Mouse (Mus musculus) urinary bladder, postnatal 36 days (tissue): ENCODE measurements around the gene Boc.
A peak's percentile ranks its signal among the peaks of the same experiment; 100 is the strongest.

Experiments
- DNase-seq, 2 experiments: peaks; one replicate each; pipeline ENCODE4 v3.0.0; 2022; ENCODE audit warnings: low spot score in 2 of 2, mixed read lengths in 1 of 2

Gene Boc

DNA sequence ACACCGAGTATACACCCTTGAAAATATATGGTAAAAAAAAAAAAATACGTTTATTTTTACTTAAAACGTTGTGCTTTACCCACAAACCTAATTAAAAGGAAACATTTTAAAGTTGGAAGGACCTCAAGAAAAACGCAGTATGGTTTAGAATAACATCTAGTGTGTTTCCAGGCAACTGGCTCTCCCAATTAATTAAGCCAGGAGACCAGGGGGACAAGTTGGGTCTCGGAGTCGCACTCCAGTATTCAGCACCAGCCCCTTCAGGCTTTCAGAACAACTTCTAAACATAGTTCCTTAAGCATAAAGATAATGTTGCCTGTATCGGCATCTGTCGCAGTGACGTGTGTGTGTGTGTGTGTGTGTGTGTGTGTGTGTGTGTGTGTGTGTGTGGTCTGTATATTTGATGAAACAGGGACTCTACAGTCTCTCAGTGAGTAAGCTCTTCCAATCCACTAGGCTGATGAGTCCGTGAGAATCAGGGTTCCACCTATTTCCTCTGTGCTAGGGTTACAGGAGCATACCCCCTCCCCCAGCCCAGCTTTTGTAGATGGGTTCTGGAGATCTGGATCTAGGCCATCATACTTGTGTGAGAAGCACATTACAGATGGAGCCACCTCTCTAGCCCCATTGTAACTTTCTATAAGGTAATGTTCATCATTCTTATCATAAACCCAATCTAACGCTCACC, 31.3 kb downstream of the Boc start:
- DNase-seq: no peak

DNA sequence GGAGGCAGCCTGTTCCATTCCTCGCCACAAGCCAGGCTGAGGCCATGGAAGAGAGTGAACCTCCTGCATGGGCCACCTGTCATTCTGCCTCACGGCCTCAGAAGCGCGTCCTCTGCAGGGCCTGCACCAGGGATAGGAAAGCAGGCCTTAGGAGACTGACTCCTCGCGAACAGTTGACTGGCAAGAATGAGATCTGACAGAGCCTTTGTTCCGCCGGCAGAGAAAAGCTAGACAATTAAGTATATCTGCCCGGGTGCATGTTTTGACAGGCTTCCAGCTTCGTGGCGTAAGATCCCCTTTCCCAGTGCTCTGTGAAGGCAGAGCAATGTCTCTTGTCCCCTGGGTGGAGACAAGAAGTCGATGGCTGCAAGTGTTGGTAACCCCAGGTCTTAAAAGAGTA, 32.0 kb downstream of the Boc start:
- DNase-seq: peak in 1 of 2 experiments; percentile 38

- no peak for DNase-seq
Measured at GRCm38 (mm10) chr16:44526044-44526443, 32.7 kb downstream of the Boc start.

- no peak for DNase-seq
Measured at GRCm38 (mm10) chr16:44523595-44523994, 35.1 kb downstream of the Boc start.

DNA sequence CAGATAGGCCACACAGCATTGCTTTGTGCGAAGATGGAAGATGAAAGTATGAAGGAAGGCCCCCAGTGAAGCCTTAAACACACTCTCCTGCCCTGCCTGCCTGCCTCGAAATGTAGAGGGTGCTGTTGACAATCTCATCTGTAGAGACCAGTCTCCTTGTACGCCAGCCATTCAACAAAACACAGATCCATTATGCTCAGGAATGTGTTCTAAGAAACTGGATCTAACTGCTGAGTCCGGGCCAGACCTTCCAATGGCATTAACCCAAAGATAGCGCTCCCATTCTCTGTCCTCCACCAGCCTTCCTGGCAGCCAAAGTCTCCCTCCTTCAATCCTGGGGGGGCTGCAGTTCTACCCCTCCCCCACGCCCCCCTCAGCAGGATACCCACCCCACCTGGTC, 42.2 kb downstream of the Boc start:
- no peak for DNase-seq

GRCm38 (mm10) chr16:44510521-44511213, 48.0 kb downstream of the Boc start:
- DNase-seq: no peak

- DNase-seq: no peak
Measured at GRCm38 (mm10) chr16:44509458-44510344, 49.0 kb downstream of the Boc start.

DNA sequence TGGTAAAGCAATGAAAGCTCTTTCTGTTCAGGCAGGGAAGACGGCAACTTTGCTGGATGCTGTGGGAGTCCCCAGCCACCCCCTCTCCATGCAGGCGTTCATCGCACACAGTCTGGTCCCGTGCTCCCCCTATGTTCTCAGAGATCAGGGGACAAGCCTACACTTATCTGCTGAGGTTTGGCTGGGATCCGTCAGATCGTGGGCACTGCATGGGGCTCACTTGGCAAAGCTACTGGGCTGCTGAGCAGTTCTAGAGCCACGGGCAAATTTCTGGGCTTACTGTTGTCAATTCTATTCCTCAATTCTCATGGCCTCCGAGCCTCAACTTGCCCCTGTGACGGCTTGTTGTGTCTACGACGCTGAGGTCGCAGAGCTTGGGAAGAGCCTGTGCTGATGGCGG, 49.9 kb downstream of the Boc start:
- DNase-seq: no peak

GRCm38 (mm10) chr16:44508025-44508424, 50.7 kb downstream of the Boc start:
- DNase-seq: no peak

DNA sequence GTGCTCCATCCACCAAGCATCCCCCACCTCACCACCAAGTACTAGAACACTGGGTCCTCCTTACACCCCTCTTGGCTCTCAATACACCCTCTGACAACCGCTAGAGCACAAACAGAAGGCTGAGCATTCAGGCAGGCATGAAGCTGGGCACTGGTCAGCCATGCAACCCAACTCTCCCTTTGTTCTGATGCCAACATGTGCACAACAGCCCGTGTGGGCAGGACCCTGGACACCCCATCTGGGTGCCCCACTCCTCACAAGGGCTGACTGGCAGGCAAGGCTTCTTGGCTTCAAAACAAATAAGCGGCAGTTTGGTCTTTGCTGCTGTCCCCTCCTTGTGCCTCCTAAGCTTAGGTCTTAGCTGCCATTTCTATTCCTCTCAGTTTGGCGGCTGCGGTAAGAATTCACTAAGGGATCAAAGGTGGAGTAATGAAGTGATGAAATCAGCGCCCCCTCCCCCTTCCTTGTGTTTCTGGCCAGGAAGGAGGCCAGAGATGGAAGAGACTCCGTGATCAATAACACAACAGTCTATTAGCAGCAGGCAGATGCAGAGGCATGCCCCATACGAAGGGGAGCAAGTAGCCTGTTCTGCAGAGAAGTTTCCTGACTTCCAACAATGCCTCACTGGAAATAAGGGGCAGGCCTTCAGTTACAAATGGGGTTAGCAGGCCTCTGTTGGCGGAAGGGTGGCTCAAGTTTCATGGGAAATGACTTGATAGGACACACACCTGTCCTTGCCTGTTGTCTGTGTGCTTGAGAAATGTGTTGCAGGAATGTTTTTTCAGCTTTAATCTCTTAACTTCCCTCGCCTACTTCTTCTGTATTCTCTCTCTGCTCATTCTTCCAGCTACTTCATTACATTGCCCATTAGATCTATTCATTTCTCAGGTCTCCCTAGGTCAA, 51.4 kb downstream of the Boc start:
- no peak for DNase-seq

GRCm38 (mm10) chr16:44505243-44505642, 53.5 kb downstream of the Boc start:
- DNase-seq: no peak

- DNase-seq: no peak
Measured at GRCm38 (mm10) chr16:44502895-44503575, 55.7 kb downstream of the Boc start.

GRCm38 (mm10) chr16:44502325-44502724, 56.4 kb downstream of the Boc start:
- DNase-seq: peak in 1 of 2 experiments; percentile 19

GRCm38 (mm10) chr16:44501783-44502182, 56.9 kb downstream of the Boc start:
- no peak for DNase-seq

GRCm38 (mm10) chr16:44498447-44498846, 60.2 kb downstream of the Boc start:
- DNase-seq: no peak

- no peak for DNase-seq
Measured at GRCm38 (mm10) chr16:44496971-44497464, 61.7 kb downstream of the Boc start.

- DNase-seq: no peak
Measured at GRCm38 (mm10) chr16:44494441-44495108, 64.1 kb downstream of the Boc start.

DNA sequence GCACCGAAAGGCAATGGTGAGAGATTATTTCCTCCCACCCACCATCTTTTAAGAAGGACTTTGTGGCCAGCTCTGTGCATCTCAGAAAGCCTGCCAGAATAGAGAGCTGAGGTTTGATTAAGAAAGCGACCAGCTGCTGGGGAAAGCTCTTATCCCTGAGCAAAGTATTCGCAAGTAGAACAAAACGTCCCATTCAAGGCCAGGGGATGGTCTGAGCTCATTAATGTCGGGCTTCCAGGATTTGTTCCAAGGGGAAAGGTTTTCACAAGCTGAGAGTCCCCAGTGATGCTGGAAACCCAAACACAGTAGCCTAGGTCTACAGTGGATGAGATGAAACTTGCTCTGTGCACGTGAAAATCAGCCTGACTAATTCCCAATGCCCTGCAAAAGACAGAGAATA, 64.8 kb downstream of the Boc start:
- peak in 1 of 2 experiments; percentile 31 for DNase-seq

DNA sequence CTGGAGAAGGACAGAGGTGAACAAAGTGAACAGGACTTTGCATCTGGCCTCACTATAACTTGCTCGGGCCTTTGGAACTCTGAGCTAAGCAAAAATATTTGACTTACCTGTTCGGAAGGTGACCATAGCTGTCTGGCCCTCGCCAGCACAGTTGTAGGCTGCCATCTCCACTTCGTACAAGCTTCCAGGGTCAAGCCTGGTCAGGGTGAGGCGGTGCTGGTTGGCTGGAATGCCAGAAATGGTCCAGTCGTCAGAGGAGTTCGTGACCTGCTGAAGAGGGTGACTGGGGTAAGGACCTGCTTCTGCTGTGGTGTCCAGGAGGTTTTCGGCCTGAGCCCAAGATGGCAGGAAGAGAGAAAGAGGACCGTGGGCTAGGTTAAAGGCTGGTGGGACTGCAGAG, 66.0 kb downstream of the Boc start:
- DNase-seq: no peak

GRCm38 (mm10) chr16:44492151-44492550, 66.5 kb downstream of the Boc start:
- DNase-seq: no peak
